ENCODE assay signal across 8 mouse cellular contexts in the genomic region with DNA sequence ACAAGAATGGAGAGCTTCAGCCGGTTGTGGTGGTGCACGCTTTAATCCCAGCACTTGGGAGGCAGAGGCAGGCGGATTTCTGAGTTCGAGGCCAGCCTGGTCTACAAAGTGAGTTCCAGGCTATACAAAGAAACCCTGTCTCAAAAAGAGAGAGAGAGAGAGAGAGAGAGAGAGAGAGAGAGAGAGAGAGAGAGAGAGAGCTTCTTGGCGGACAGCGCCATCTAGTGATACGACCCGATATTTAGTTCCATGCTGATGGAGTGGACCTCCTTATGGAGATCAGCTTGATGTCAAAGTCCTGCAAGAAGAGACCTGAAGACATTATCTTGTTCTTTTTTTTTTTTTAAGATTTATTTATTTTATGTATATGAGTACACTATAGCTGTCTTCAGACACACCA. TPM values are rescaled to one million over a fixed set of nuclear protein-coding genes. Genes with fewer than 3 reads are reported as not detected.
DNase-seq lines count a peak whose midpoint lies in the region; ATAC-seq and TF ChIP-seq lines count a peak whose summit lies in the region.
"Not testable (repeated sequence)": the region's sequence is repeated elsewhere in the genome, so short reads cannot be mapped to it uniquely, and the experiment has no call there.

No protein-coding gene starts in this region.

- intact Hi-C loops in heart, adult 2 months (cut with DNase I), result loop anchor here (2.0 kb wide), 1 partner anchor 32 kb away; no protein-coding TSS in a partner anchor

- H3K9ac ChIP-seq in heart, adult 2 months (ENCODE audit: low read depth, low read length); liver, embryonic 15.5 days: not testable (repeated sequence)

- TF ChIP-seq CTCF in heart, adult 2 months (IDR thresholded peaks at IDR 0.05), result peak; percentile 68

- H3K4me1 ChIP-seq in heart, adult 2 months (ENCODE audit: control insufficient read depth, insufficient read depth, low read length), result not testable (repeated sequence)
- H3K4me1 ChIP-seq in liver, embryonic 15.5 days (replicated peaks), result peaks cover 70% of the 10 kb centered on the region

- not testable (repeated sequence) for H3K4me2 ChIP-seq in liver, embryonic 15.5 days

- not testable (repeated sequence) for ATAC-seq in liver, embryonic 15.5 days (ENCODE audit: insufficient read depth)

- not testable (repeated sequence) for H3K79me2 ChIP-seq in heart, adult 2 months (replicated peaks; ENCODE audit: control insufficient read depth, insufficient read depth, low read length)

- not testable (repeated sequence) for TF ChIP-seq EP300 in heart, adult 2 months (IDR thresholded peaks at IDR 0.05; ENCODE audit: insufficient read depth, low read depth, low read length)

- not testable (repeated sequence) for H3K4me3 ChIP-seq in heart, adult 2 months; liver, embryonic 15.5 days (replicated peaks)

- DNase-seq in CD8-positive naive resting alpha-beta T cell, adult 2 months (ENCODE audit: low read depth in 2 of 2, low spot score in 2 of 2), result peak; percentile 39 to 61
- peak; percentile 76 to 84 for DNase-seq in adrenal gland, postnatal 36 days
- peak; percentile 56 for DNase-seq in embryo, embryonic 11 days
- peak; percentile 45 to 68 for DNase-seq in heart, adult 2 months
- peak; percentile 71 to 89 for DNase-seq in kidney, postnatal 36 days
- peak; percentile 45 for DNase-seq in ovary, postnatal 14 days (ENCODE audit: low spot score)
- peak; percentile 39 to 64 for DNase-seq in thymus, postnatal 10 days (ENCODE audit: low spot score in 2 of 2)

- not testable (repeated sequence) for H3K27ac ChIP-seq in heart, adult 2 months
- peak overlapping the region; percentile 98; the same call in 1 of the 2 replicates for H3K27ac ChIP-seq in liver, embryonic 15.5 days (replicated peaks)

- WGBS in heart, adult 2 months, result 41% methylated on average over 8 of the region's 8 CpGs
- WGBS in liver, embryonic 15.5 days (ENCODE audit: insufficient replicate concordance), result 20% methylated on average over 8 of the region's 8 CpGs

- H3K27me3 ChIP-seq in heart, adult 2 months (ENCODE audit: control insufficient read depth, insufficient read depth, low read length); liver, embryonic 15.5 days: not testable (repeated sequence)

- not testable (repeated sequence) for TF ChIP-seq POLR2A in heart, adult 2 months (IDR thresholded peaks at IDR 0.05; ENCODE audit: insufficient read depth, low read depth, low read length)

- not testable (repeated sequence) for H3K36me3 ChIP-seq in heart, adult 2 months (ENCODE audit: control insufficient read depth, insufficient read depth, low read length); liver, embryonic 15.5 days (replicated peaks)

- not testable (repeated sequence) for H3K9me3 ChIP-seq in liver, embryonic 15.5 days (replicated peaks)

RNA-seq across cellular contexts. Expression of gene Wipi1, which starts 7.3 kb away (rescaled TPM):
- 10 to 100 TPM; 26.8 to 56.0 TPM for total RNA-seq in adrenal gland, postnatal 36 days (2021)
- 100 to 1,000 TPM in 1 of 2 experiments, 10 to 100 TPM in 1; 92.3 to 110 TPM for total RNA-seq in heart, adult 2 months (2021)
- polyA plus RNA-seq in heart, adult 2 months (2012; rRNA removed), result 74.6 and 85.7 TPM in 2 replicates
- polyA plus RNA-seq in liver, embryonic 15.5 days (2015; fragmentation: Nextera tagmentation; extraction: Ambion mirVana), result 24.2 and 25.9 TPM in 2 replicates

RNA-seq across cellular contexts. Expression of gene Prkar1a, which starts 30.1 kb away (rescaled TPM):
- total RNA-seq in adrenal gland, postnatal 36 days (2021), result 100 to 1,000 TPM; 421 to 431 TPM
- 100 to 1,000 TPM; 363 to 378 TPM for total RNA-seq in heart, adult 2 months (2021)
- polyA plus RNA-seq in heart, adult 2 months (2012; rRNA removed), result 169 and 248 TPM in 2 replicates
- polyA plus RNA-seq in liver, embryonic 15.5 days (2015; fragmentation: Nextera tagmentation; extraction: Ambion mirVana), result 108 and 113 TPM in 2 replicates
